Mouse (Mus musculus) heart, adult 2 months (tissue): ENCODE measurements at regions not wholly inside any gene's neighbourhood (a gene's known extent, or its start where the extent isn't known, plus 50 kb on each side); places are given as distances from the start of the nearest gene placed in this dataset.
A peak's percentile ranks its signal among the peaks of the same experiment; 100 is the strongest.

Experiments
- CTCF ChIP-seq: fragments of 200-600 bp; IDR thresholded peaks from 2 replicates; pipeline ENCODE4 v1.8.1; 2022; ENCODE audit warnings: antibody characterized with exemption, mild to moderate bottlenecking, moderate library complexity
- POLR2A ChIP-seq: fragments of 200-500 bp; IDR thresholded peaks from 2 replicates; pipeline ENCODE4 v1.6.1; 2011; ENCODE audit warnings: mild to moderate bottlenecking, low read depth, low read length, control low read depth; ENCODE audit not compliant: insufficient read depth

DNA sequence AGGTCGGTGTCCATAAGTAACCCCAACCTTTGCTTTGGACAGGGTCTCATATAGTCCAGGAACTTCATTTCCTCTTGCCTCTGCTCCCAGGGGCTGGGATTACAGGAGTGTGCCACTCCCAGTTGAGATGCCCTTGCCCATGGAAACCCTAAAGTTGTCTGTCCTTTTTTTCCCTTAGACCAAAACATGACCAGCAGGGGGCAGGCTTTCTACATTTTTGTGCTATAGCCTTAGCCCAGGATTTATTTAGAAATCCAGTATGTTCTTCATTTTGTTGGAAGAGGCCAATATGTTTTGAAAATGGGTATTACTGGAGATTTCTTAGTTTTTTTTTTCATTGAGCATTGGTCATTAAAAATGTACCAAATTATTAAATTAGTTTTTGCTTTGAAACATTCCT lies 58.6 kb upstream of the Unc93a2 start:
- TF ChIP-seq CTCF (peak; percentile 71), POLR2A (no peak)
